Mouse (Mus musculus) heart, embryonic 14.5 days (tissue): Measurements from ENCODE around the gene Optc. TPM values are rescaled to one million over a fixed set of nuclear protein-coding genes. Genes with fewer than 3 reads are reported as not detected.
A peak's percentile ranks its signal among the peaks of the same experiment; 100 is the strongest.

Source experiments
- ATAC-seq: fragments of 200-750 bp; cut with Nextera tagmentation; 2 replicates; pipeline ENCODE4 v1.8.0; 2017; ENCODE audit warnings: low read depth, moderate TSS enrichment; ENCODE audit not compliant: insufficient number of reproducible peaks, insufficient read depth, low FRiP score
- H3K27ac ChIP-seq, 2 experiments: fragments of 200-500 bp in 1 of 2; fragments of 300-500 bp in 1 of 2; sonication (generic) in 1 of 2; replicated peaks in 1 of 2; 2 replicates each; pipeline ENCODE4 v1.5.1; 2012 to 2014; ENCODE audit warnings: low read depth in 2 of 2, low read length in 2 of 2, control low read depth in 1 of 2, mild to moderate bottlenecking in 1 of 2, mixed read lengths in 1 of 2; ENCODE audit not compliant: control insufficient read depth in 1 of 2, insufficient read depth in 1 of 2
- H3K27me3 ChIP-seq: fragments of 300-500 bp; sonication (generic); 2 replicates; pipeline ENCODE4 v1.6.1; 2014; ENCODE audit warnings: mild to moderate bottlenecking, low read length, control low read depth; ENCODE audit not compliant: control insufficient read depth, insufficient read depth
- H3K36me3 ChIP-seq: fragments of 300-500 bp; sonication (generic); 2 replicates; pipeline ENCODE4 v1.6.1; 2014; ENCODE audit warnings: mild to moderate bottlenecking, control low read depth, low read length, mixed read lengths; ENCODE audit not compliant: control insufficient read depth, insufficient read depth
- H3K4me1 ChIP-seq, 2 experiments: fragments of 200-500 bp in 1 of 2; fragments of 300-500 bp in 1 of 2; sonication (generic) in 1 of 2; 2 replicates each; pipeline ENCODE4 v1.6.1; 2012 to 2014; ENCODE audit warnings: low read length in 2 of 2, control low read depth in 1 of 2, mixed read lengths in 1 of 2; ENCODE audit not compliant: control insufficient read depth in 2 of 2, insufficient read depth in 2 of 2
- H3K4me2 ChIP-seq: fragments of 300-500 bp; sonication (generic); 2 replicates; pipeline ENCODE4 v1.6.1; 2014; ENCODE audit warnings: mild to moderate bottlenecking, low read length
- H3K4me3 ChIP-seq, 2 experiments: fragments of 200-500 bp in 1 of 2; fragments of 300-500 bp in 1 of 2; sonication (generic) in 1 of 2; 2 replicates each; pipeline ENCODE4 v1.5.1; 2012 to 2014; ENCODE audit warnings: low read length in 2 of 2, mild to moderate bottlenecking in 2 of 2, control low read depth in 1 of 2, low read depth in 1 of 2, moderate library complexity in 1 of 2; ENCODE audit not compliant: control insufficient read depth in 1 of 2, insufficient read depth in 1 of 2
- H3K9ac ChIP-seq: fragments of 300-500 bp; sonication (generic); 2 replicates; pipeline ENCODE4 v1.6.1; 2014; ENCODE audit warnings: mild to moderate bottlenecking, low read length
- H3K9me3 ChIP-seq: fragments of 300-500 bp; sonication (generic); 2 replicates; pipeline ENCODE4 v1.6.1; 2016; ENCODE audit warnings: low read length, control low read depth; ENCODE audit not compliant: control insufficient read depth
- WGBS: fragments of 180-500 bp; shearing (Covaris S2); extraction: QIAGEN DNeasy Blood & Tissue Kit; methylation state at CpG from one replicate; pipeline ENCODE4 v1.1.7; 2014; 5-methylcytosine and 5-hydroxymethylcytosine counted together
- polyA plus RNA-seq: library from polyadenylated mRNA; unstranded; fragments of >200 nt; fragmentation: Nextera tagmentation; extraction: Ambion mirVana; gene quantifications from 2 replicates; pipeline ENCODE4 v1.2.1, GENCODE M21; 2014

The Optc gene
- polyA plus RNA-seq, 1 experiment from 2014 or later, result 0.47 TPM

DNA sequence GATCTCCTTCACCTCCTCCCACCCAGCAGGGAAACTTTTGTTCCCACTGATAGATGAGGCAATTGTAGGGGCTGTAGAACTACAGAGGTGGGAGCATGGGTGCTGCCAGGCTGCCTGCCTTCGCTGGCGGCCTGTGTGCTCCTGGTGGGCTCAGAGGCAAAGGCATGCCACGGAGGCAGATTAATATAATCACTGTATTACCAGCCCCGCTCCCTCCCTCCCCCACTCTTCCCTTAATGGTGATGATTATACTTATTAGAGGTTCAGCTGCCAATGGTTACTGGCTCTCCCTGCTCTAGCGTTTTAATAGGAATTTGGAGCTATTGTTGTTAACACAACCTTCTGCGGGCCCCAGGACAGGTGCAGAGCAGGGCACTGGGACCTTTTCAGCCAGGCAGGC lies 26.0 kb downstream of the Optc start:
- Histone ChIP-seq H3K36me3 (no peaks in the 10 kb centered on the region), H3K4me2 (no peak overlapping the region), H3K27ac (no peak overlapping the region), H3K27me3 (no peaks in the 10 kb centered on the region), H3K4me3 (no peak overlapping the region), H3K9me3 (no peaks in the 10 kb centered on the region), H3K4me1 (peaks cover 25 to 27% of the 10 kb centered on the region in 2 experiments), H3K9ac (no peak overlapping the region)
- WGBS, result 63% methylated on average over 6 of the region's 6 CpGs
- no peak for ATAC-seq

DNA sequence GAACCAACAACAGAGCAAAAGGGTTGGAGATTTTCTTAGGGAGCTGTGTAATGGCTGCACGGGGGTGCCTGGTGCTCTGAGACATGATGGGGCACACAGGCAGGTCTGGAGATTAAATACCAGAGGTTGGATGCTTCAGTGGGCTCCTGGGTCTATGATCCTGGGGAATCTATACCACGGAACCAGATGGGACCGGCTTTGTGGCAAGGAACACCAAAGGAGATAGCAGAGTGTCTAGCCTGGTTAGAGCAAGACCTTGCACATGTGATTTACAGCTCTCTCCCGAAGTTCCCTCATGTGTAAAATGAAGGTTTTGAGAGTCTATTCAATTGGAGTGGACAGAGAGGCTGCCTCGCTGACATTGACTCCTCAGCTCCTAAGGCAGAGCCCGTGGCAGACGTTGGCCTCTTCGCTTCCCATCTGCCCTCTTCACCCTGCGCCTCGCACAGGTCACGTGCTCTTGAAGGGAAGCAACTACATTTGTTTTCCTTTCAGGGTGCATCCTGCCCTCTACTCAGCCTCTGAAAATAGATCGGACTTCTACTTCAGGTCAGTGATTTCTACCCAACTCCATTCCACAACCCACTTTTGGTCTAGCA lies 28.9 kb downstream of the Optc start:
- Histone ChIP-seq H3K4me1 (peaks cover 33% of the 10 kb centered on the region in 2 experiments), H3K9me3 (no peaks in the 10 kb centered on the region), H3K27ac (no peak overlapping the region), H3K27me3 (no peaks in the 10 kb centered on the region), H3K9ac (no peak overlapping the region), H3K4me2 (no peak overlapping the region), H3K4me3 (no peak overlapping the region), H3K36me3 (no peaks in the 10 kb centered on the region)
- WGBS, result 59% methylated on average over 12 of the region's 12 CpGs
- no peak for ATAC-seq

DNA sequence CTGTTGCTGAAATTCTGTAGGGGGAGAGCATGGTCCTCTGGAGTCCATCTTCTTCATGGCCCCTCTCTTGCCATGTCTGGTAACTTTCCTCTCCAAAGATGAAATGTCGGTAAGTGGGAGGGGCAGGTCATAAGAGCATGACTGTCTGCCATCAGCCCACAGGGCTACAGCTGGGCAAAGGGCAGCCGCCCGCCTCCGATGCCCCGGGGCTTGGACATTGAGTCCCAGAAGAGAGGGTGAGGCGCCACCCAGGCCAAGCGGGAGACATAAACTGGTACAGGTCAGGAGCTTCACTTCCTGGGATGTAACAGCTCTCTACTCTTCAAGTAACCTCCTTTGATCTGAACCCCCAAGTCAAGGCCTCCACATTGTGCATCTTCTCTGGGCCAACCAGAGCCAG lies 30.9 kb downstream of the Optc start:
- ATAC-seq, result no peak
- WGBS, result 93% methylated on average over 7 of the region's 7 CpGs
- Histone ChIP-seq H3K4me1 (peaks cover 28 to 30% of the 10 kb centered on the region in 2 experiments), H3K27me3 (no peaks in the 10 kb centered on the region), H3K36me3 (no peaks in the 10 kb centered on the region), H3K4me2 (no peak overlapping the region), H3K4me3 (no peak overlapping the region), H3K9ac (no peak overlapping the region), H3K27ac (no peak overlapping the region), H3K9me3 (no peaks in the 10 kb centered on the region)

DNA sequence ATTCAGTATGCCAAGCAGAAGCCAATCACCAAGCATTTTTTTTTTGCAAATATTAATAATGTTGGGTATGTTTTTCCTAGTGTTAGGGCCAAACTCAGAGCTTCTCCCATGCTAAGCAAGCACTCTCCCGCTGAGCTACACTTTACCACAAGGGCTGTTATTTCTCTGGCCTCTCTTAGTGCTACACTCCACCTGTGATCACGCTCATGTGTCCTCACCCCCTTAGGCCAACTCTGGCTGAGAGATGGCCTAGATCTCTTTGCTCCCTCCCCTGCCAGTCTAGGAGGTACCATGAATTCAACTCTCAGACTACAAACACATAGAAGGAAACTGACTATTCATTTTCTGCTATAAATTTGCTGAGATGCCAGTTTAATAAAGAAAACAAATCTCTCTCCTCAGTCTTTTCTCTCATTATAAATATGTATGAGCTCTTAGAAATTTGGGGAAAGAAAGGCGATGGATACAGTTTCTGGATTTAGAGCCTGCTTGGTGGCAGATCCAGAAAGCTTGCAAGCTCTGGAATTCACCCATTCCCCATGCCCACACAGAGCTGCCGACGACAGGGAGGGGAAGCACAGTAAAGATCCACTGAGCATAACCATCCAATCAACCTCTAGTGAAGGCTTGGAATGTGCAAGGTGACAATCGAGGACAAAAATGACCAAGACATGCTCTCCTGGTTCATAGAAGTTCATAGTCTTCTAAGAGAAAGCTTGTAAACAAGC lies 34.5 kb downstream of the Optc start:
- WGBS, result 54% methylated on average over 6 of the region's 6 CpGs
- no peak overlapping the region for H3K9ac ChIP-seq
- no peaks in the 10 kb centered on the region for H3K36me3 ChIP-seq
- no peak overlapping the region for H3K27ac ChIP-seq
- H3K9me3 ChIP-seq, result no peaks in the 10 kb centered on the region
- H3K27me3 ChIP-seq, result no peaks in the 10 kb centered on the region
- no peak overlapping the region for H3K4me3 ChIP-seq
- no peak overlapping the region for H3K4me2 ChIP-seq
- ATAC-seq, result no peak
- H3K4me1 ChIP-seq, result peaks cover 14 to 15% of the 10 kb centered on the region in 2 experiments

DNA sequence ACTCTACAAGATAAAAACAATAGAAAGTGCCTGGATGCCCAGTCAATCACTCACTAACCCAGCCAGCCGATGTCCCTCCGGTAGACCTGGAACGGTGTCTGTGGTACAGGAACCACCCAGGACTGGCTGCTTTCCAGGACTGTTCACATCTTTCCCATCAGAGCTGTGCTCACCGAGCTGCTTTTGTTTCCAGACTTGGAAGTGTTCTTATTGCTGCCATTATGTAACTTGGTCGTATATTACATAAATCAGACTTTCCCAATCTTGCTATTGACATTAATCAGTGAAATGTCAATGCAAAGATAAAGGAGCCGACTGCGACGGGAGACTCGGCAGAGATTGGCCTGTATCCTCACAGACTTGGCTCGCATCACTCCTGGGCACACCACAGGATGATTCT lies 36.6 kb downstream of the Optc start:
- no peak for ATAC-seq
- H3K4me1 ChIP-seq, result peaks cover 14 to 15% of the 10 kb centered on the region in 2 experiments
- no peaks in the 10 kb centered on the region for H3K36me3 ChIP-seq
- no peak overlapping the region for H3K27ac ChIP-seq
- 42% methylated on average over 10 of the region's 10 CpGs for WGBS
- no peak overlapping the region for H3K4me3 ChIP-seq
- H3K9me3 ChIP-seq, result no peaks in the 10 kb centered on the region
- H3K27me3 ChIP-seq, result no peaks in the 10 kb centered on the region
- no peak overlapping the region for H3K9ac ChIP-seq
- no peak overlapping the region for H3K4me2 ChIP-seq

DNA sequence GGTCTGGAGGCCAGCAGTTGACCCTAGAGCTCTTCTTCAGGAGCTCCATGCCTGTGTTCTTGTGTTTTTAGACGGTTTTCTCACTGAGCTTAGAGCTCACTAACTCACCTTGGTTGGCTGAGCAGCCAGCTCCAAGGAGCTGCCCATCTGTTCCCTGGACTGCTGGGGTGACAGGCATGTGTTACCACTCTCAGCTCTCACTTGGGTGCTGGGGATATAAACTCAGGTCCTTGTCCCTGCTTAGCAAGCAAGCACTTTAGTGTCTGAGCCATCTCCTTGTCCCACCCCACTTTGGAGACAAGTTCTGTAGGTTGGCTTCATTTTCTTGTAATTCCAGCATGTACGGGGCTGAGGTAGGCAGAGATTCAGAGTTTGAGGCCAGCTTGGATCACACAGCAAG lies 38.6 kb downstream of the Optc start:
- H3K4me2 ChIP-seq, result no peak overlapping the region

DNA sequence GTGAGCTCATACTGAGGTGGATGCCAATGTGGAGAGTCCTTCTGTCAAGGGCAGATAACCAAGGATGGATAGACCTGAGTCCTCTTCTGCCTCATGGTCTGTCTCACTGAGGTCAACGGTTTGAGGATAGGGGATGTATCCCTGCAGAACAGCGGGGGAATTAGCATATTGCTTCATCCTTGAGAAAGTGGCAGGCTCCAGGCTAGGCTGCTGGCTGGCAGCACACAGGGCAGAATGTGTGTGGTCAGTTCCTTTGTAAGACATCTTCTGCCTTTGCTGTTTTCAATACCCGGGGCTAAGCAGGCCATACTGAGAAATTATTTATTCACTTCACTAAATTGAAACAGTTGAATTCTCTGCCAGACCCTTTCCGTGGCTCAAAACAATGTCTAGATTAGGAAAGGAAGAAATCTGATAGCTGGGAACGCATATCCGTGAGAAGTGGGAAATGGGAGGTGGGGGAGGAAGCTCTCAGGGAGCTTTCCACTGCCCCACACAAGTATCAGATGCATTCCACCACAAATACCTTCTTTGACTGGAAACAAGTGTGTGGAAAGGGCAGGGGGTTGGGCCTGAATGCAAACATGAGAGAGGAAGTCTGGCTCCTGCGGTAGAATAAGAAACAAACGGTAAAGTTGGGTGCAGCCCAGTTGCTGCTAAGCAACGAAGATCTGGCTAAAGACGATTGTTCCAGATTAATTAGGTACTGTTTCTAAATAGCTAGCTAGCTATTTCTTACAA lies 44.4 kb downstream of the Optc start:
- Histone ChIP-seq H3K4me1 (peaks cover 20 to 27% of the 10 kb centered on the region in 2 experiments), H3K27ac (peak overlapping the region; percentile 74 to 77), H3K27me3 (no peaks in the 10 kb centered on the region), H3K4me2 (peak overlapping the region; percentile 17; the same call in 1 of the 2 replicates), H3K9me3 (0 out of 2 replicates have a peak, but pooled peaks cover 2% of the 10 kb centered on the region), H3K9ac (no peak overlapping the region; the same call in 1 of the 2 replicates), H3K36me3 (no peaks in the 10 kb centered on the region), H3K4me3 (no peak overlapping the region)
- 14% methylated on average over 10 of the region's 10 CpGs for WGBS
- ATAC-seq, result peak; percentile 68; the same call in 1 of the 2 replicates

More for the DNA sequence above, 38.6 kb downstream of the Optc start:
- Histone ChIP-seq H3K9ac (no peak overlapping the region), H3K4me1 (peaks cover 8 to 12% of the 10 kb centered on the region in 2 experiments), H3K4me3 (no peak overlapping the region), H3K9me3 (0 out of 2 replicates have a peak, but pooled peaks cover 2% of the 10 kb centered on the region), H3K27ac (no peak overlapping the region), H3K36me3 (no peaks in the 10 kb centered on the region), H3K27me3 (no peaks in the 10 kb centered on the region)
- no peak for ATAC-seq
- 66% methylated on average over 2 of the region's 2 CpGs for WGBS
